Comparison of ENCODE assay signal across 8 mouse cellular contexts in the genomic region with DNA sequence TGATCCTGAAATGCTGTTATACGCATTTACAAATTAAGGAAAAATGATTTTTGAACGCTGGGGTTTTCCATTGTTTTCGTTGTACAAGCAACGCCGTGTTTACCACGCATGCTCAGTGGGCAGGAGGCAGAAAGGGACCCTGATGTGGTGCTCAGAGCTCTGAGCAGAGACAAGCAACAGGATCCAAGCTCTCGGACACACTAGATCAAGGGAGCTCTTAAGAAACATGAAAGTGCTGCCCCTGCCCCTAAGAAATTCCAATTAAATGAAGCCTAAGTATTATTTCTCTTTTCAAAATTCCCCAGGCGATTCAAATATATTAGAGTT. TPM values are rescaled to one million over a fixed set of nuclear protein-coding genes. Genes with fewer than 3 reads are reported as not detected.
DNase-seq lines count a peak whose midpoint lies in the region; ATAC-seq and TF ChIP-seq lines count a peak whose summit lies in the region.

No protein-coding gene starts in this region.

- 0 out of 2 replicates have a peak overlapping the region, but pooled peaks have one; percentile 43 for H3K9ac ChIP-seq in kidney, postnatal 0 days (ENCODE audit: low read depth, low read length)
- peak overlapping the region; percentile 34; the same call in 1 of the 2 replicates for H3K9ac ChIP-seq in embryonic facial prominence, embryonic 14.5 days (ENCODE audit: low read depth, low read length)
- no peak overlapping the region for H3K9ac ChIP-seq in intestine, embryonic 15.5 days

- no peak for TF ChIP-seq CTCF in kidney, postnatal 0 days (IDR thresholded peaks at IDR 0.05; ENCODE audit: low read depth)

- H3K4me2 ChIP-seq in kidney, postnatal 0 days (ENCODE audit: low read length): peak overlapping the region; percentile 55
- H3K4me2 ChIP-seq in embryonic facial prominence, embryonic 14.5 days (ENCODE audit: low read depth, low read length): peak overlapping the region; percentile 59
- H3K4me2 ChIP-seq in intestine, embryonic 15.5 days (replicated peaks): 0 out of 2 replicates have a peak overlapping the region, but pooled peaks have one; percentile 53
- H3K4me2 ChIP-seq in myocyte (ENCODE audit: low read depth): peak overlapping the region; percentile 88

- no peaks in the 10 kb centered on the region for H3K4me1 ChIP-seq in kidney, postnatal 0 days (replicated peaks; ENCODE audit: insufficient read depth, low read length)
- no peaks in the 10 kb centered on the region for H3K4me1 ChIP-seq in embryonic facial prominence, embryonic 14.5 days (ENCODE audit: control insufficient read depth, insufficient read depth, low read length)
- H3K4me1 ChIP-seq in intestine, embryonic 15.5 days (replicated peaks): no peaks in the 10 kb centered on the region

- no peaks in the 10 kb centered on the region for H3K36me3 ChIP-seq in kidney, postnatal 0 days (ENCODE audit: insufficient read depth, low read length)
- H3K36me3 ChIP-seq in embryonic facial prominence, embryonic 14.5 days (ENCODE audit: control insufficient read depth, insufficient read depth, low read length): no peaks in the 10 kb centered on the region
- H3K36me3 ChIP-seq in intestine, embryonic 15.5 days: no peaks in the 10 kb centered on the region
- no peaks in the 10 kb centered on the region for H3K36me3 ChIP-seq in myocyte (ENCODE audit: control insufficient read depth, insufficient read depth)

- intact Hi-C loops in left cerebral cortex, postnatal 25 days (cut with DNase I): loop anchor here (2.0 to 5.0 kb wide), 2 partner anchors 107 to 196 kb away; no protein-coding TSS in a partner anchor

- H3ac ChIP-seq in myocyte (ENCODE audit: control insufficient read depth, insufficient read length): no peak overlapping the region

- WGBS in kidney, postnatal 0 days: 23% methylated on average over 8 of the region's 8 CpGs
- 25% methylated on average over 8 of the region's 8 CpGs for WGBS in embryonic facial prominence, embryonic 14.5 days
- 25% methylated on average over 8 of the region's 8 CpGs for WGBS in intestine, embryonic 15.5 days

- H3K4me3 ChIP-seq in kidney, postnatal 0 days (replicated peaks; ENCODE audit: low read depth, low read length): peak overlapping the region; percentile 30; the same call in 1 of the 2 replicates
- peak overlapping the region; percentile 37 for H3K4me3 ChIP-seq in embryonic facial prominence, embryonic 14.5 days (ENCODE audit: low read depth, low read length)
- peak overlapping the region; percentile 29 for H3K4me3 ChIP-seq in intestine, embryonic 15.5 days (replicated peaks)
- peak overlapping the region; percentile 13 for H3K4me3 ChIP-seq in myocyte

- H3K27me3 ChIP-seq in kidney, postnatal 0 days (ENCODE audit: insufficient read depth, low read length): no peaks in the 10 kb centered on the region
- no peaks in the 10 kb centered on the region for H3K27me3 ChIP-seq in embryonic facial prominence, embryonic 14.5 days (replicated peaks; ENCODE audit: control insufficient read depth, insufficient read depth, low read length)
- no peaks in the 10 kb centered on the region for H3K27me3 ChIP-seq in intestine, embryonic 15.5 days (replicated peaks)
- peaks cover 23% of the 10 kb centered on the region for H3K27me3 ChIP-seq in myocyte (ENCODE audit: control insufficient read depth, insufficient read depth, insufficient read length)

- H3K27ac ChIP-seq in kidney, postnatal 0 days: no peak overlapping the region
- H3K27ac ChIP-seq in embryonic facial prominence, embryonic 14.5 days (replicated peaks; ENCODE audit: low read depth, low read length): no peak overlapping the region
- H3K27ac ChIP-seq in intestine, embryonic 15.5 days: no peak overlapping the region

- DNase-seq in kidney, postnatal 0 days (ENCODE audit: low spot score): no peak
- no peak for DNase-seq in kidney, adult 8-10 months
- no peak for DNase-seq in embryonic facial prominence, embryonic 14.5 days (ENCODE audit: low spot score)
- no peak for DNase-seq in left cerebral cortex, postnatal 25 days (ENCODE audit: low spot score in 2 of 2)
- no peak for DNase-seq in cerebellum, postnatal 4 days (ENCODE audit: low spot score in 2 of 2)

- TF ChIP-seq POLR2A in myocyte (IDR thresholded peaks at IDR 0.05; ENCODE audit: insufficient read length, low read depth): no peak

- no peaks in the 10 kb centered on the region for H3K9me3 ChIP-seq in kidney, postnatal 0 days (replicated peaks; ENCODE audit: low read length)
- no peaks in the 10 kb centered on the region for H3K9me3 ChIP-seq in embryonic facial prominence, embryonic 14.5 days (ENCODE audit: control insufficient read depth, low read length)
- H3K9me3 ChIP-seq in intestine, embryonic 15.5 days: no peaks in the 10 kb centered on the region

- ATAC-seq in kidney, postnatal 0 days (replicated peaks; ENCODE audit: low FRiP score, low read depth): no peak
- 0 out of 2 replicates have a peak, but pooled peaks have one; percentile 41 for ATAC-seq in embryonic facial prominence, embryonic 14.5 days (ENCODE audit: low read depth)
- ATAC-seq in intestine, embryonic 15.5 days: no peak
- no peak for ATAC-seq in megakaryocyte progenitor cell, adult 5-6 weeks (replicated peaks; ENCODE audit: poor library complexity)

- H3K79me2 ChIP-seq in myocyte (ENCODE audit: control insufficient read depth, insufficient read depth): no peaks in the 10 kb centered on the region

TF ChIP-seq in myocyte, 11 proteins besides CTCF, POLR2A, EP300 and RAD21:
- TF ChIP-seq USF1 (IDR thresholded peaks at IDR 0.05; ENCODE audit: low read depth) (no peak), MYOD1 (IDR thresholded peaks at IDR 0.05; ENCODE audit: control insufficient read depth in 1 of 3, insufficient read length in 2 of 3, low read depth in 2 of 3) (no peak), MYOG (IDR thresholded peaks at IDR 0.05; ENCODE audit: control insufficient read depth in 1 of 3, insufficient read depth in 1 of 3, insufficient read length in 2 of 3, low read depth in 2 of 3) (no peak), E2F4 (IDR thresholded peaks at IDR 0.05; ENCODE audit: insufficient read depth) (no peak), MAX (IDR thresholded peaks at IDR 0.05; ENCODE audit: low read depth) (no peak), POLR2AphosphoS2 (IDR thresholded peaks at IDR 0.05; ENCODE audit: insufficient read length, low read depth) (no peak), SRF (IDR thresholded peaks at IDR 0.05; ENCODE audit: control insufficient read depth, insufficient read length, low read depth) (no peak), TCF12 (IDR thresholded peaks at IDR 0.05; ENCODE audit: insufficient read depth, poor library complexity, severe bottlenecking) (no peak), REST (IDR thresholded peaks at IDR 0.05; ENCODE audit: insufficient read depth, insufficient read length) (no peak), TCF3 (IDR thresholded peaks at IDR 0.05; ENCODE audit: insufficient read length, low read depth) (no peak), CEBPB (IDR thresholded peaks at IDR 0.05; ENCODE audit: insufficient read depth, poor library complexity, severe bottlenecking) (no peak)
TF ChIP-seq in myocyte: peak in this region for 0.

RNA-seq across cellular contexts. Expression of gene Myb, which starts 28.5 kb away (rescaled TPM):
- 2.2 and 2.7 TPM in 2 replicates for polyA plus RNA-seq in kidney, postnatal 0 days (2015; fragmentation: Nextera tagmentation; extraction: Ambion mirVana)
- 5.5 and 7.7 TPM in 2 replicates for polyA plus RNA-seq in embryonic facial prominence, embryonic 14.5 days (2014; fragmentation: Nextera tagmentation; extraction: Ambion mirVana)
- 6.3 and 6.4 TPM in 2 replicates for polyA plus RNA-seq in intestine, embryonic 15.5 days (2015; fragmentation: Nextera tagmentation; extraction: Ambion mirVana)
- 0.02 TPM for polyA plus RNA-seq in myocyte (2012; fragmentation: generic; extraction: Trizol)
- 681 and 848 TPM in 2 replicates for total RNA-seq in megakaryocyte progenitor cell, adult 5-6 weeks (2015)
- 484 and 588 TPM in 2 replicates for total RNA-seq in megakaryocyte progenitor cell, adult 5-6 weeks (2017)
- under 1 TPM; 0.34 to 0.60 TPM for total RNA-seq in left cerebral cortex, postnatal 25 days (2021)
